Mouse (Mus musculus): ENCODE measurements around the gene Fkbp5. TPM values are rescaled to one million over a fixed set of nuclear protein-coding genes. Genes with fewer than 3 reads are reported as not detected.

Gene Fkbp5
- polyA plus RNA-seq, 2 experiments, result 3.6 to 7.3 TPM

DNA sequence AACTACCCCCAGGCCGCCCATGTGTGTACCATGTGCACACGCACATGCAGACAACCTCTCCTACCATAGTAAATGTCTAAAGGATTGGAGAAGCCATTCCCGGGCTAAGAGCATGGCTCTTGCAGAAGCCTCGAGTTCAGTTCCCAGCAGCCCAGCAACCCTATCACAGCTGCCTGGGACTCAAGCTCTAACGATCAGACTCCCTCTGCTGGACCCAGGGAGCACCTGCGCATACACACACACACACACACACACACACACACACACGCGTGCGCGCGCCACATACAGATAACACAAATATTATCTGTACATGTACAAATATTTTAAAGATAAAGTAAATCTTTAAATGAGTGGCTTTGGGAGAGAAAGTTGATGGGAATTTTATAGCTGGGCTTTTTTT lies 113.0 kb downstream of the Fkbp5 start:
- ATAC-seq (ENCODE audit: insufficient read depth), result no peak
- 92% methylated on average over 11 of the region's 11 CpGs for WGBS (ENCODE audit: insufficient replicate concordance)

GRCm38 (mm10) chr17:28394994-28395393 lies 122.3 kb downstream of the Fkbp5 start:
- Histone ChIP-seq H3K36me3 (replicated peaks; ENCODE audit: control insufficient read depth, insufficient read depth, low read depth) (no peaks in the 10 kb centered on the region), H3K9me3 (ENCODE audit: control insufficient read depth, low read length) (no peaks in the 10 kb centered on the region), H3K27me3 (ENCODE audit: control insufficient read depth, insufficient read depth, low read length) (no peaks in the 10 kb centered on the region), H3K4me1 (replicated peaks; ENCODE audit: control insufficient read depth in 2 of 2, insufficient read depth in 2 of 2, low read length in 1 of 2) (0 out of 4 replicates have a peak, but pooled peaks cover 0 to 2% of the 10 kb centered on the region in 2 experiments), H3K4me2 (ENCODE audit: low read depth) (no peak overlapping the region), H3K4me3 (ENCODE audit: insufficient read depth in 1 of 2, low read depth in 2 of 2, low read length in 2 of 2) (no peak overlapping the region), H3K27ac (no peak overlapping the region), H3K9ac (replicated peaks) (no peak overlapping the region)
- TF ChIP-seq CTCF (IDR thresholded peaks at IDR 0.05; ENCODE audit: low read depth) (no peak), EP300 (IDR thresholded peaks at IDR 0.05; ENCODE audit: low read depth) (no peak)
- DNase-seq (ENCODE audit: low read depth in 3 of 3, low spot score in 3 of 3) (no peak), ATAC-seq (ENCODE audit: insufficient read depth) (no peak)
- 54% methylated on average over 7 of the region's 7 CpGs for WGBS (ENCODE audit: insufficient replicate concordance)

More for the DNA sequence above, 113.0 kb downstream of the Fkbp5 start:
- Histone ChIP-seq H3K4me1 (replicated peaks; ENCODE audit: control insufficient read depth in 2 of 2, insufficient read depth in 2 of 2, low read length in 1 of 2) (0 out of 4 replicates have a peak, but pooled peaks cover 0 to 2% of the 10 kb centered on the region in 2 experiments), H3K36me3 (replicated peaks; ENCODE audit: control insufficient read depth, insufficient read depth, low read depth) (peaks cover 3% of the 10 kb centered on the region; the same call in 1 of the 2 replicates), H3K27ac (no peak overlapping the region), H3K27me3 (ENCODE audit: control insufficient read depth, insufficient read depth, low read length) (no peaks in the 10 kb centered on the region), H3K9me3 (ENCODE audit: control insufficient read depth, low read length) (no peaks in the 10 kb centered on the region), H3K9ac (replicated peaks) (no peak overlapping the region), H3K4me2 (ENCODE audit: low read depth) (no peak overlapping the region), H3K4me3 (ENCODE audit: insufficient read depth in 1 of 2, low read depth in 2 of 2, low read length in 2 of 2) (no peak overlapping the region)
- no peak for DNase-seq (ENCODE audit: low read depth in 3 of 3, low spot score in 3 of 3)
- TF ChIP-seq CTCF (IDR thresholded peaks at IDR 0.05; ENCODE audit: low read depth) (0 out of 2 replicates have a peak, but pooled peaks have one; percentile 11), EP300 (IDR thresholded peaks at IDR 0.05; ENCODE audit: low read depth) (no peak)

DNA sequence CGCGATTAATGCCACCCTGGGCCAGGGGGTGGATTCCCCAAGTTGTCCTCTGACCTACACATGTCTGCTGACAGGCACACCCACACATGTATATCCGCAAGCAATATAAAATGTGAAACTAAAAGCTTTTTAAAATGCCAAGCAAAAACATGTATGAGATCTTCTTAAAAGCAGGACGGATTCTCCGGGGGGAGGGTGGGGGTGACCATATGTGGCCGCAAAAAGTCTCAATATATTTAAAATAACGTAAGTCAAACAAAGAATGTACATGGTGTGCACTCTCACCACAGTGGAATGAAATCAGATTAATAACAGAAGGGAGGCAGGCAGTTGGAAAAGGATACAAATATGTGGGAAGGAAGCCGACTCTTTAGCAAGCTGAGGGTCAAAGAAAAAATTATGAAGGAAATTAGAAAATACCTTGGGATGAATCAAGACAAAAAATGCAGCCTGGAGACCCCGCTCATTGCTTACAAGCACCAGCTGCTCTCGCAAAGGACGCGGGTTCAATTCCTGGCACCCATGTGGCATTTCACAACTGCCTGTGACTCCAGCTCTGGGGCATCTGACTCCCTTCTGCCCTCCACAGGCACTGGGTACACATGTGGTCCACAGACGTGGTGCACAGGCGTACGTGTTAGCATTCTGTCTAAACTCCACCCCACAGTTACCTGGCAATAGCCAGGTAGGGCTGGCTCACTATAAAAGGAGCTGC lies 123.1 kb downstream of the Fkbp5 start:
- DNase-seq (ENCODE audit: low read depth in 3 of 3, low spot score in 3 of 3), result no peak
- Histone ChIP-seq H3K36me3 (replicated peaks; ENCODE audit: control insufficient read depth, insufficient read depth, low read depth) (no peaks in the 10 kb centered on the region), H3K27ac (no peak overlapping the region), H3K9ac (replicated peaks) (no peak overlapping the region), H3K4me3 (ENCODE audit: insufficient read depth in 1 of 2, low read depth in 2 of 2, low read length in 2 of 2) (no peak overlapping the region), H3K27me3 (ENCODE audit: control insufficient read depth, insufficient read depth, low read length) (no peaks in the 10 kb centered on the region), H3K4me2 (ENCODE audit: low read depth) (no peak overlapping the region), H3K4me1 (replicated peaks; ENCODE audit: control insufficient read depth in 2 of 2, insufficient read depth in 2 of 2, low read length in 1 of 2) (0 out of 4 replicates have a peak, but pooled peaks cover 0 to 2% of the 10 kb centered on the region in 2 experiments), H3K9me3 (ENCODE audit: control insufficient read depth, low read length) (no peaks in the 10 kb centered on the region)
- no peak for ATAC-seq (ENCODE audit: insufficient read depth)
- WGBS (ENCODE audit: insufficient replicate concordance), result 73% methylated on average over 15 of the region's 15 CpGs
- TF ChIP-seq EP300 (IDR thresholded peaks at IDR 0.05; ENCODE audit: low read depth), result no peak
- no peak for TF ChIP-seq CTCF (IDR thresholded peaks at IDR 0.05; ENCODE audit: low read depth)

GRCm38 (mm10) chr17:28391568-28392432 lies 125.5 kb downstream of the Fkbp5 start:
- Histone ChIP-seq H3K27ac (no peak overlapping the region), H3K4me1 (replicated peaks; ENCODE audit: control insufficient read depth in 2 of 2, insufficient read depth in 2 of 2, low read length in 1 of 2) (0 out of 4 replicates have a peak, but pooled peaks cover 0 to 2% of the 10 kb centered on the region in 2 experiments), H3K27me3 (ENCODE audit: control insufficient read depth, insufficient read depth, low read length) (peaks cover 4% of the 10 kb centered on the region; the same call in 1 of the 2 replicates), H3K4me3 (ENCODE audit: insufficient read depth in 1 of 2, low read depth in 2 of 2, low read length in 2 of 2) (no peak overlapping the region), H3K4me2 (ENCODE audit: low read depth) (peak overlapping the region; percentile 24; the same call in 1 of the 2 replicates), H3K36me3 (replicated peaks; ENCODE audit: control insufficient read depth, insufficient read depth, low read depth) (no peaks in the 10 kb centered on the region), H3K9ac (replicated peaks) (no peak overlapping the region), H3K9me3 (ENCODE audit: control insufficient read depth, low read length) (no peaks in the 10 kb centered on the region)
- DNase-seq (ENCODE audit: low read depth in 3 of 3, low spot score in 3 of 3) (no peak), ATAC-seq (ENCODE audit: insufficient read depth) (no peak)
- 3% methylated on average over 21 of the region's 25 CpGs for WGBS (ENCODE audit: insufficient replicate concordance)
- TF ChIP-seq EP300 (IDR thresholded peaks at IDR 0.05; ENCODE audit: low read depth) (no peak), CTCF (IDR thresholded peaks at IDR 0.05; ENCODE audit: low read depth) (no peak)

DNA sequence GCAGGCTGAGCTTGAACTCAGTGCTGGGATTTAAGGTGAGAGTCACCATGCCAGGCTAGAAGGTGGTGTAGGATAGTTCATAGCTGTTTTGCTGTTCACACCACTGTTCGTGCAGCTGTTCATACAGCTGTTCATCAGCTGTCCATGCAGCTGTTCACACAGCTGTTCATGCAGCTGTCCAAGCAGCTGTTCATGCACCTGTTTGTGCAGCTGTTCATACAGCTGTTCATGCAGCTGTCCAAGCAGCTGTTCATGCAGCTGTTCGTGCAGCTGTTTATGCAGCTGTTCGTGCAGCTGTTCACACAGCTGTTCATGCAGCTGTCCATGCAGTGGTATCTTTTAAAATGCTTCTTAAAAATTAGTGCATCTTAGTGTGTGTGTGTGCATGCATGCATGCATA lies 128.8 kb downstream of the Fkbp5 start:
- H3K9me3 ChIP-seq (ENCODE audit: control insufficient read depth, low read length), result no peaks in the 10 kb centered on the region
- H3K36me3 ChIP-seq (replicated peaks; ENCODE audit: control insufficient read depth, insufficient read depth, low read depth), result no peaks in the 10 kb centered on the region
- H3K9ac ChIP-seq (replicated peaks), result no peak overlapping the region
- H3K27ac ChIP-seq, result no peak overlapping the region
- H3K27me3 ChIP-seq (ENCODE audit: control insufficient read depth, insufficient read depth, low read length), result peaks cover 8% of the 10 kb centered on the region
- ATAC-seq (ENCODE audit: insufficient read depth), result no peak
- TF ChIP-seq EP300 (IDR thresholded peaks at IDR 0.05; ENCODE audit: low read depth) (no peak), CTCF (IDR thresholded peaks at IDR 0.05; ENCODE audit: low read depth) (no peak)
- H3K4me1 ChIP-seq (replicated peaks; ENCODE audit: control insufficient read depth in 2 of 2, insufficient read depth in 2 of 2, low read length in 1 of 2), result 0 out of 4 replicates have a peak, but pooled peaks cover 0 to 2% of the 10 kb centered on the region in 2 experiments
- WGBS (ENCODE audit: insufficient replicate concordance), result 70% methylated on average over 3 of the region's 3 CpGs
- no peak for DNase-seq (ENCODE audit: low read depth in 3 of 3, low spot score in 3 of 3)
- no peak overlapping the region for H3K4me2 ChIP-seq (ENCODE audit: low read depth)
- H3K4me3 ChIP-seq (ENCODE audit: insufficient read depth in 1 of 2, low read depth in 2 of 2, low read length in 2 of 2), result no peak overlapping the region
